Mouse (Mus musculus) kidney, adult 18-20 months (tissue): Measurements from ENCODE around the gene Egln3.

Source experiments
- DNase-seq: peaks from one replicate; pipeline ENCODE4 v3.0.0; 2021

Egln3 gene

DNA sequence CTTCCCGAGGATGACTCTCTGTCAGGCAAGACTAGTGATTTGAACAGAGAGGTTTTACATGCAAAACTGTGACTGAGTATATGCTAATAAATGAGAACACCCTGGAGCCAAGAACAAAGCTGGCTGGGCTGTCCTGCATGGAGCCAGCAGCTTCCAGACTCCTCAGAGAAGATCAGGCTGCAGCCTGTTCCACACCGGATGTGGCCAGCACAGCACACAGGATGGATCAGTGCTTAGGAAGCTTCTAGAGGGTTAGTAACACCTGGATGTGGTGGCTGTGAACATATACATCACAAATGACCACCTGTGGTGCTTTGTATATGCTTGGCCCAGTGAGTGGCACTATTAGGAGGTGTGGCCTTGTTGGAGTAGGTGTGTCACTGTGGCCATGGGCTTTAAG, 43.4 kb downstream of the Egln3 start:
- no peak for DNase-seq

DNA sequence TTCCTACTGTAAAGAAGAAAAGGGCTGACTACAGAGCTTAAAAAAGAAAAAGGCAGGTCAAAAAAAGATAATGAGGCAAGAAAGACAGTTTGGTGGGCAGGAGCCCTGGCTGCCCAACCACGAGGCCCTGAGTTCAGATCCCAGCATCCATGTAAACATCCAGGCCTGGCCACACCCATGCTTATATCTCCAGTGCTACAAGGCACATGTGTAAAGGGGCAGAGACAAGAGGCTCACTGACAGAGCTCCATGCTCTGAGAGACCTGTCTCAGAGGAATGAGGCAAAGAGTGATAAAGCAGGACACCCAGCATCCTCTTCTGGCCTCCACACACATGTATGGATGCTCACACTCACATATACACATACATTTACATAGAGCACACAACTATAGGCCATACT, 48.9 kb downstream of the Egln3 start:
- DNase-seq = no peak

DNA sequence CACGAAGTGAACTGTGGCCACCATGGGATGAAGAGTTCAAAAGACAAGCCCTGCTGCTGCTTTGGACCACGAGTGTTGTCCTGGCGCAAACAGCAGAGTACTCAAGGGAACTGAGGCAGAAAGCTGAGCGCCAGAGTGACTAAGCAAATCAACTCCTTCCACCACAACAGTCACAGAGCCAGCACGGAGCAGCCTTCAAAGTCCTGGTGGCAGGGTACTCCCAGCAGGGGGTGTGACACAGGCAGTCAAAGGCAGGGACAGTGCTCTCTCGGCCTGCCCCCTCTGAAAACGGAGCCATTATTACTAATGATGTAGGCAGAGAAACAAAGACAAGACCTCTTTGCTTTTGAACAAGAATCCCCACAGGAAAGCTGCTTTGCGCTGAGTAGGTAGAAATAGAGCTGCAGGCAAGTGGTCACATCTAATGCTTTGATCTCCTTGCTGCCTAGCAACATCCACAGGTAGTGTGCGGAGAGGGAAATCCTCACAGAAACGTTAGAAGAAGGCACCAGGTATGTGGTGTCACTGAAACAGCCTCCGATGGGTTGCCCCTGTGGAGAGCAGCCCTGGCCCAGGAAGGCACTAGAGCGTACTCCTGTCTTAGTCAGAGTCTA, 56.6 kb downstream of the Egln3 start:
- no peak for DNase-seq
